Mouse (Mus musculus) testis, adult 2 months (tissue): ENCODE measurements at regions not wholly inside any gene's neighbourhood (a gene's known extent, or its start where the extent isn't known, plus 50 kb on each side); places are given as distances from the start of the nearest gene placed in this dataset.

ENCODE experiments used
- H3K27ac ChIP-seq: fragments of 200-500 bp; 2 replicates; pipeline ENCODE4 v1.5.1; 2012; ENCODE audit warnings: low read depth, low read length; ENCODE audit not compliant: control insufficient read depth, insufficient read depth
- H3K27me3 ChIP-seq: fragments of 200-500 bp; 2 replicates; pipeline ENCODE4 v1.6.1; 2012; ENCODE audit warnings: mild to moderate bottlenecking, low read length, moderate library complexity; ENCODE audit not compliant: control insufficient read depth, insufficient read depth
- H3K36me3 ChIP-seq: fragments of 200-500 bp; 2 replicates; pipeline ENCODE4 v1.6.1; 2012; ENCODE audit warnings: mild to moderate bottlenecking, low read length; ENCODE audit not compliant: control insufficient read depth, insufficient read depth
- H3K4me1 ChIP-seq: fragments of 200-500 bp; 2 replicates; pipeline ENCODE4 v1.6.1; 2012; ENCODE audit warnings: low read length; ENCODE audit not compliant: control insufficient read depth, insufficient read depth
- H3K4me3 ChIP-seq: fragments of 200-500 bp; 2 replicates; pipeline ENCODE4 v1.5.1; 2012; ENCODE audit warnings: low read depth, mild to moderate bottlenecking, low read length, moderate library complexity, mixed read lengths; ENCODE audit not compliant: control insufficient read depth
- CTCF ChIP-seq: fragments of 200-500 bp; IDR thresholded peaks from 2 replicates; pipeline ENCODE4 v1.5.1; 2012; ENCODE audit warnings: low read depth, mild to moderate bottlenecking, inconsistent platforms, low read length, moderate library complexity; ENCODE audit not compliant: control insufficient read depth, insufficient read depth, insufficient replicate concordance
- POLR2A ChIP-seq: fragments of 200-500 bp; IDR thresholded peaks from 2 replicates; pipeline ENCODE4 v1.6.1; 2012; ENCODE audit warnings: low read depth, mild to moderate bottlenecking, inconsistent platforms, low read length, moderate library complexity; ENCODE audit not compliant: control insufficient read depth

DNA sequence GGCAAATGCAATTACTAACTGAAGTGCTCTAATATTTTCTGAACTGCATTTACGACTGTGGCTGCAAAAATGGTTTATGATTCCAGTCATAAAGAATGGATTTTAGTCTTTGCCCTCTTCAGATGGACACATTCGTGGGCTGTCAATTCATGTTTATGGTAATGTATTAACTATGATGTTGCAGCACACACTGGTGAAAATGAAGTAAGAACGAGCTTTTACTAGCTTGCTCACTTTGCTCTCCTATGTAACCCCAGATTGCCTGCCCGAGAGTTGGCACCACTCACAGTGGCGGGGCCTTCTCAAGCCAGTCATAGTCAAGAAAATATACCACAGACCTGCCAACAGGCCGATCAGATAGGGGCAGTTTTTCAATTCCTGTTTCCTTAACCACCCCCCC, 145.3 kb downstream of the Sem1 start:
- Histone ChIP-seq H3K4me1 (no peaks in the 10 kb centered on the region), H3K27ac (no peak overlapping the region), H3K4me3 (no peak overlapping the region), H3K36me3 (no peaks in the 10 kb centered on the region), H3K27me3 (no peaks in the 10 kb centered on the region)
- TF ChIP-seq POLR2A (no peak), CTCF (no peak)

DNA sequence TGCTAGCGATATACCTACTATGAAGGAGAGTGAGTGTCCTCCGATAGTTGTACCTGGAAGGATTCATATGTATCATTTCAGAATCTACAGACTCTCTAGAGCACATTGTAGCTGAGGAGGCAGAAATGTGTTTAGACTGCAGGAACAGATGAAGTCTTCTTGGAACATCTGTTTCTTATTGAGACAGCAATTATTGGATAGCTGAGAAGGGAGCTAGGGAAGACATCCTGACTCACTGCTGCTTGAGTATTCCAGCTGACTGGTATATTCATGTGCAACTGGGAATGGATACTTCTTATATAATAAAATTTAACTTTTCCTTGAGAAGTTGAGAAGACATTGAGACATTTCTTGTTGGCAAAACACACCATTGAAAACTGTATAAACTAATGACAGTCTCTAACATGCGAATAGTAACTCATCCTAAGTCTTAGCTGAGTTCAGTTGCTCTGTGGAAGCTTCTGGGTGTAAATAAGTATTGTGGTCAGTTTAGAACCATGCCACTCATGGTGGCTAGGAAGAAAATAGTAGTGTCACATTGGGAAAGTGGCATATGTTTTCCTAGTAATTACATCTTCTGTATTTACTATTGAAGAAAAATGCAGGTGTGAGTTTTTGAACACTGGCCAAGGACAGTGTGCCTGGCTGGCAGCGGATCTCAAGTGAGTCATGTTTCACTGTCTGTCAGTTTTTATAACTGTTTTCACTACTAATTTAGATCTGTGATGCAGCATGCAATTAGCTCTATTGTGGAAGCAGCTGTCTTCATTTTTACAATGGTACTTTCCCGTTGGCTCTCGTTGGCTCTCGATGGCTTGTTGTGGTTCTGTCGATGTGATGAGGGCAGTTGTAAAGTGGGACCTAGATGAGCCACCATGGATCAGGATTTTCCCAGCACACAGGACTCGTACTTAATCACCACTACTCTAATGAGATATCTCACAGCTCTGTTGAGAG, 163.5 kb downstream of the Sem1 start:
- no peak overlapping the region for H3K27ac ChIP-seq
- H3K36me3 ChIP-seq, result no peaks in the 10 kb centered on the region
- no peaks in the 10 kb centered on the region for H3K4me1 ChIP-seq
- H3K27me3 ChIP-seq, result no peaks in the 10 kb centered on the region
- TF ChIP-seq POLR2A (no peak), CTCF (no peak)
- no peak overlapping the region for H3K4me3 ChIP-seq

DNA sequence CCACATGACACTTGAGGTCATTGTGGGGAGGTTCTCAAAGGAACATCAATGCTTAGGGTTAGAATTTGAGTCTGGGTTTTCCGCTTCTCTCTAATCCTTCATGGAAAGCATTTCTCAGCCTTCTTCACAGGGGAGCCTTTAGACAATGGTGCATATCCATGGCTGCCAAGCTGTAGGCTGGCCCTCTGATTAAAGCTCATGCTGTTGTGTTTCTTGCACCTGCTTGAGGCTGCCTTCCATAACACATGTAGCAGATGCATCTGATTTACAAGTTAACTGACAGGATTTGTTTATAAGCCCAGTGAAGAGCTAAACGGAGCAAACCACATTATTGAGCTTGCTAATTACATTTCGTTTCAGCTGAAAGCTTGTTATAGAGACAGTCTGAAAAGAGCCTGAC, 180.5 kb downstream of the Sem1 start:
- Histone ChIP-seq H3K27ac (no peak overlapping the region), H3K27me3 (no peaks in the 10 kb centered on the region), H3K36me3 (no peaks in the 10 kb centered on the region), H3K4me1 (no peaks in the 10 kb centered on the region), H3K4me3 (no peak overlapping the region)
- TF ChIP-seq POLR2A (no peak), CTCF (no peak)

DNA sequence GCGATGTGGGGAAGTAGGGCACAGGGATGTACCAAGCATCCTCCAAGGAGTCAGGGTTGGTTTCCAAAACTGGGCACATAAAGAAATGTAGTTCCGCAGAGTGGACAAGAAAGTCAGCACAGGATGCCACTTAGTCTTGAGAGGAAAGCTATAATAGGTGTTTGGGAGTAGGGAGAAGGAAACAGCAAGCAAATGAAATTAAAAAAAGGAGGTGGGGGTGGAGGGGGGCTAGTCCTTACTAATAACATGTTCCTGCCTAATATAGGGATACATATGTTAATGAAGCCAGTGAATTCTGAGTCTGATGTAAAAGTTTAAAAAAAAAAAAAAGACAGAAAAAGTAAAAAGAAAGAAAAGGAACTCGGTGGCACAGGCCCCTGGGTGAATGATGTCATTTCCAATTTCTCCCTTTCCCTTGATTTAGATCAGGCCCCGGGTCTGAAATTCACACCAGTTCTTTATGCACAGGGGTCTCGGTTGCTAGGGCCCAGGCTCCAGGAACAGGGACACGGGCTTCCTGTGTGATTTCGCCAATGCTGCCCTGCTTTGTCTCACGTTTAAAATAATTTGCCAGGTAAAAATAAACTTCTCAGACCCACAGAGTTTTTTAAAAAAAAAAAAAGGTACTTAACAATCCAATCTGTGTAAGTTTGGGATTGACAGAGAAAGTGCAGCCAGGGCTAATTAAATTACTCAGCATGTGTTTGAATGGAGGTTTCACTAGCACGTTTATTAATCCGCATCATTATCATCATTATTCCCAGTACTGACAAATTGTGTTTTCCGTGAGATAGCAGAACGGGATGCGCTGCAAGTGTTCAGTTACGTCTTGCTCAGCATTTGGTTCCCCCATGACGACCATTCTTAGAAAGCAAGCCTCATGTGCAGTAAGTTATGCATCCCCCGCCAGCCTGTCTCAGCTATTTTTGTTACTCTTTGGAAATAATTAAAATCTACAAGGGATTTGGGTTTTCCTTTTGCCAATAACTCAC, 172.8 kb upstream of the Slc25a13 start:
- Histone ChIP-seq H3K36me3 (no peaks in the 10 kb centered on the region), H3K27ac (no peak overlapping the region), H3K27me3 (no peaks in the 10 kb centered on the region), H3K4me3 (no peak overlapping the region), H3K4me1 (no peaks in the 10 kb centered on the region)
- TF ChIP-seq POLR2A (no peak), CTCF (no peak)

DNA sequence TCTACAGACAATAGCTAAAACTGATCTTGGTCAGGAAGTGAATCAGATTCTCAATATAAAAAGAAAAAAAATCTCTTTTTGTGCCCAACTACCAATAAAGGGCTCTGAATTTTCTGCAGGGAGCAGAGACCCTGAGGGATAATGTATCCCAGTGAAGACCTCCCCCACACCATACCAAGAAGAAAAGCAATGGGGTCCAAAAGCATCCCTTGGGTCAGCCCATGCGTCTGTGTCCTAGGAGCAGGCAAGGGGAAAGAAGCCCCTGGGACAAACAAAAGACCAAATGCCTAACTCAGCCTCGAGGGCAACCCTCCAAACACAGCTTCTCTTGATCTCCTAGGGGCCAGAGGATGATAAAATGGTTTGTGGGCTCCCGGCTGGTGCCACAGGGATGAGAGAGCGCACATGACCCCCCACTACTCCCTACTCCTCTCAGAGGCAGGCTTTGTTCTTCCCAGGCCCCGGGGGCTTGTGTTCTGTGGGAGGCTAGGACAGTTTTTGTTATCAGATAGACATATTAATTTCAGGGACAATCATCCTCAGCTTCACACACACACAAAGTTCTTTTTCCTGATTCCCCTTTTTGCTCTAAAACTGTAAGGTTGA, 172.0 kb upstream of the Slc25a13 start:
- Histone ChIP-seq H3K4me1 (no peaks in the 10 kb centered on the region), H3K4me3 (no peak overlapping the region), H3K27ac (no peak overlapping the region), H3K36me3 (no peaks in the 10 kb centered on the region), H3K27me3 (no peaks in the 10 kb centered on the region)
- TF ChIP-seq CTCF (no peak), POLR2A (no peak)

DNA sequence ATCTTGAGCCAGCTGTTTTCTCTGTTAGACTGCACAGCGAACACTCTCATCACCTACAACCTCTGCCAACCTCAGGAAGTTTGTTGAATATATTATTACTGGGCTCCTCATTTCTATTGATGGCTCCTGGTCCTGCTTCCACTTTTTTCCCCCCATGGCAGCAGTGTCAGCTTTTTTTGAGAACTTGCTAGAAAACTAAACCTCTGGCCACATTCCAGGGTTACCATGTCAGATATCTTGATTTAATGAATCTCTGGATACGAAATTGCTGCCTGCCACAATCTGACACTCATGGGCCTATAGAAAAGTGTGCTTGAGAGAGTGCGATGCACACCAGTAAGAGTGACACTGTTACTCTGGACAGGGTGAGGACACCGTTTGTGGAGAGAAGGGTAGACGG, 170.6 kb upstream of the Slc25a13 start:
- H3K27me3 ChIP-seq, result no peaks in the 10 kb centered on the region

More for the DNA sequence above, 170.6 kb upstream of the Slc25a13 start:
- Histone ChIP-seq H3K36me3 (no peaks in the 10 kb centered on the region), H3K27ac (no peak overlapping the region), H3K4me1 (no peaks in the 10 kb centered on the region), H3K4me3 (no peak overlapping the region)
- no peak for TF ChIP-seq POLR2A
- no peak for TF ChIP-seq CTCF
